ENCODE assay signal across 14 mouse cellular contexts in genomic region chr1:163852884-163853560, GRCm38 (mm10).
DNase-seq lines count a peak whose midpoint lies in the region; ATAC-seq lines count a peak whose summit lies in the region.
"Had no signal": no experiment of that assay in that cellular context is flagged by ENCODE, and none has a peak within 500 bp of the region (broad histone marks: within the 10 kb centered on the region; RNA-seq: fewer than 3 reads in every experiment).

No protein-coding gene starts in this region.

- ATAC-seq in hindbrain, embryonic 12.5 days (ENCODE audit: low FRiP score): no peak
- ATAC-seq in hindbrain, embryonic 14.5 days (ENCODE audit: low FRiP score): no peak
- peak; percentile 96 for ATAC-seq in embryonic facial prominence, embryonic 11.5 days (replicated peaks; ENCODE audit: insufficient number of reproducible peaks, low FRiP score, low TSS enrichment, low read depth)
- ATAC-seq in limb, embryonic 13.5 days (ENCODE audit: low FRiP score, low read depth): peak; percentile 90
- no peak for ATAC-seq in megakaryocyte progenitor cell, adult 5-6 weeks (replicated peaks; ENCODE audit: poor library complexity)
- ATAC-seq: hindbrain, embryonic 16.5 days; liver, embryonic 12.5 days had no signal

- no peak overlapping the region for H3K4me3 ChIP-seq in hindbrain, embryonic 12.5 days
- H3K4me3 ChIP-seq in hindbrain, embryonic 14.5 days (replicated peaks; ENCODE audit: low read length): no peak overlapping the region
- H3K4me3 ChIP-seq in embryonic facial prominence, embryonic 11.5 days (ENCODE audit: low read depth, low read length): no peak overlapping the region
- H3K4me3 ChIP-seq in limb, embryonic 13.5 days: 0 out of 2 replicates have a peak overlapping the region, but pooled peaks have one; percentile 5
- H3K4me3 ChIP-seq: heart, embryonic 15.5 days; liver, embryonic 12.5 days; lung, embryonic 15.5 days had no signal

- WGBS in hindbrain, embryonic 12.5 days: 65% methylated on average over 5 of the region's 5 CpGs
- 74% methylated on average over 5 of the region's 5 CpGs for WGBS in hindbrain, embryonic 14.5 days
- 30% methylated on average over 5 of the region's 5 CpGs for WGBS in embryonic facial prominence, embryonic 11.5 days
- WGBS in limb, embryonic 13.5 days: 9% methylated on average over 5 of the region's 5 CpGs

- H3K4me2 ChIP-seq in hindbrain, embryonic 12.5 days (replicated peaks): no peak overlapping the region
- H3K4me2 ChIP-seq in hindbrain, embryonic 14.5 days (replicated peaks): no peak overlapping the region
- no peak overlapping the region for H3K4me2 ChIP-seq in embryonic facial prominence, embryonic 11.5 days (ENCODE audit: low read depth, low read length)
- peak overlapping the region; percentile 45 for H3K4me2 ChIP-seq in limb, embryonic 13.5 days (replicated peaks)
- H3K4me2 ChIP-seq: heart, embryonic 15.5 days; liver, embryonic 12.5 days; lung, embryonic 15.5 days had no signal

- no peaks in the 10 kb centered on the region for H3K4me1 ChIP-seq in hindbrain, embryonic 12.5 days
- H3K4me1 ChIP-seq in hindbrain, embryonic 14.5 days (replicated peaks; ENCODE audit: control insufficient read depth, insufficient read depth, low read length): no peaks in the 10 kb centered on the region
- H3K4me1 ChIP-seq in embryonic facial prominence, embryonic 11.5 days (ENCODE audit: control insufficient read depth, insufficient read depth, low read length): no peaks in the 10 kb centered on the region
- peaks cover 16% of the 10 kb centered on the region for H3K4me1 ChIP-seq in limb, embryonic 13.5 days
- H3K4me1 ChIP-seq: heart, embryonic 15.5 days; liver, embryonic 12.5 days; lung, embryonic 15.5 days had no signal

- 0 out of 2 replicates have a peak overlapping the region, but pooled peaks have one; percentile 23 for H3K27ac ChIP-seq in hindbrain, embryonic 12.5 days
- no peak overlapping the region for H3K27ac ChIP-seq in hindbrain, embryonic 14.5 days
- peak overlapping the region; percentile 59 for H3K27ac ChIP-seq in embryonic facial prominence, embryonic 11.5 days (replicated peaks; ENCODE audit: low read depth, low read length)
- H3K27ac ChIP-seq in limb, embryonic 13.5 days: 0 out of 2 replicates have a peak overlapping the region, but pooled peaks have one; percentile 52
- H3K27ac ChIP-seq: heart, embryonic 15.5 days; liver, embryonic 12.5 days; lung, embryonic 15.5 days had no signal

- H3K36me3 ChIP-seq in hindbrain, embryonic 12.5 days: peaks cover 15% of the 10 kb centered on the region
- H3K36me3 ChIP-seq in hindbrain, embryonic 14.5 days (replicated peaks; ENCODE audit: control insufficient read depth, insufficient read depth): peaks cover 45% of the 10 kb centered on the region
- peaks cover 2% of the 10 kb centered on the region; the same call in 1 of the 2 replicates for H3K36me3 ChIP-seq in embryonic facial prominence, embryonic 11.5 days (replicated peaks; ENCODE audit: control insufficient read depth, insufficient read depth, low read depth, low read length)
- peaks cover 15% of the 10 kb centered on the region for H3K36me3 ChIP-seq in limb, embryonic 13.5 days

- no peak for DNase-seq in hindbrain, embryonic 14.5 days (ENCODE audit: low spot score)
- peak; percentile 84 for DNase-seq in embryo, embryonic 10.5 days (ENCODE audit: low spot score)
- DNase-seq in embryonic facial prominence, embryonic 11.5 days (ENCODE audit: low spot score): peak; percentile 94
- DNase-seq in adrenal gland, adult 2 months: no peak
- DNase-seq: cerebellum, postnatal 25 days; kidney, adult 2 months; thymus, postnatal 25 days had no signal

- H3K9ac ChIP-seq in hindbrain, embryonic 12.5 days: no peak overlapping the region
- H3K9ac ChIP-seq in hindbrain, embryonic 14.5 days: no peak overlapping the region
- no peak overlapping the region for H3K9ac ChIP-seq in embryonic facial prominence, embryonic 11.5 days (replicated peaks; ENCODE audit: low read length)
- no peak overlapping the region for H3K9ac ChIP-seq in limb, embryonic 13.5 days
- H3K9ac ChIP-seq: heart, embryonic 15.5 days; liver, embryonic 12.5 days; lung, embryonic 15.5 days had no signal

- H3K9me3 ChIP-seq in hindbrain, embryonic 12.5 days (replicated peaks): no peaks in the 10 kb centered on the region
- no peaks in the 10 kb centered on the region for H3K9me3 ChIP-seq in hindbrain, embryonic 14.5 days (ENCODE audit: control insufficient read depth, low read length)
- no peaks in the 10 kb centered on the region for H3K9me3 ChIP-seq in embryonic facial prominence, embryonic 11.5 days (replicated peaks; ENCODE audit: control insufficient read depth, low read length)
- H3K9me3 ChIP-seq in limb, embryonic 13.5 days: no peaks in the 10 kb centered on the region
- H3K9me3 ChIP-seq: heart, embryonic 15.5 days; liver, embryonic 12.5 days; lung, embryonic 15.5 days had no signal

- no peaks in the 10 kb centered on the region for H3K27me3 ChIP-seq in hindbrain, embryonic 12.5 days
- H3K27me3 ChIP-seq in hindbrain, embryonic 14.5 days (ENCODE audit: control insufficient read depth, insufficient read depth, low read length): no peaks in the 10 kb centered on the region
- no peaks in the 10 kb centered on the region for H3K27me3 ChIP-seq in embryonic facial prominence, embryonic 11.5 days (ENCODE audit: control insufficient read depth, insufficient read depth, low read length)
- peaks cover 2% of the 10 kb centered on the region for H3K27me3 ChIP-seq in limb, embryonic 13.5 days
- H3K27me3 ChIP-seq: heart, embryonic 15.5 days; liver, embryonic 12.5 days; lung, embryonic 15.5 days had no signal

Comparison
In these comparisons a context has a peak if more than half of its experiments do, and no peak if none do; other contexts are left out.
1. ATAC-seq: peak in embryonic facial prominence, embryonic 11.5 days (single experiment) and limb, embryonic 13.5 days (single experiment); none in hindbrain, embryonic 12.5 days (single experiment), hindbrain, embryonic 14.5 days (single experiment) and megakaryocyte progenitor cell, adult 5-6 weeks (single experiment).
2. DNase-seq: peak in embryo, embryonic 10.5 days (single experiment) and embryonic facial prominence, embryonic 11.5 days (single experiment); none in hindbrain, embryonic 14.5 days (single experiment) and adrenal gland, adult 2 months (single experiment).